Mouse (Mus musculus) heart, postnatal 0 days (tissue): ENCODE measurements at regions not wholly inside any gene's neighbourhood (a gene's known extent, or its start where the extent isn't known, plus 50 kb on each side); places are given as distances from the start of the nearest gene placed in this dataset.

Source experiments
- CTCF ChIP-seq: IDR thresholded peaks from 2 replicates; pipeline ENCODE4 v1.5.1; 2016; ENCODE audit warnings: antibody characterized with exemption, control low read depth, low read depth
- EP300 ChIP-seq: IDR thresholded peaks from 2 replicates; pipeline ENCODE4 v1.6.1; 2016; ENCODE audit warnings: antibody characterized with exemption, low read depth

- no peak for TF ChIP-seq CTCF
- no peak for TF ChIP-seq EP300
These were observed 156.2 kb downstream of the Glrx3 start for GRCm38 (mm10) chr7:137593570-137593969.
